Mouse (Mus musculus) cortical plate, adult 2 months (tissue): ENCODE measurements around the gene Fscn3.

Source experiments
- CTCF ChIP-seq: fragments of 200-500 bp; IDR thresholded peaks from 2 replicates; pipeline ENCODE4 v1.5.1; 2011; ENCODE audit warnings: mild to moderate bottlenecking, control low read depth, low read length; ENCODE audit not compliant: insufficient read depth; ENCODE audit errors: extremely low read depth
- POLR2A ChIP-seq: fragments of 200-500 bp; IDR thresholded peaks from 2 replicates; pipeline ENCODE4 v1.6.1; 2011; ENCODE audit warnings: mild to moderate bottlenecking, low read length, control low read depth; ENCODE audit not compliant: insufficient read depth; ENCODE audit errors: extremely low read depth

- TF ChIP-seq POLR2A, result no peak
- TF ChIP-seq CTCF, result no peak
These were observed 43.0 kb downstream of the Fscn3 start for GRCm38 (mm10) chr6:28470621-28471020.
